Mouse (Mus musculus) kidney, postnatal 10 days (tissue): ENCODE measurements at regions not wholly inside any gene's neighbourhood (a gene's known extent, or its start where the extent isn't known, plus 50 kb on each side); places are given as distances from the start of the nearest gene placed in this dataset.

Experiments used
- DNase-seq: peaks from one replicate; pipeline ENCODE4 v3.0.0; 2021; ENCODE audit warnings: mixed read lengths

- no peak for DNase-seq
These were observed 126.3 kb upstream of the Klf14 start for GRCm38 (mm10) chr6:31085063-31085759.

- DNase-seq, result no peak
These were observed 126.9 kb upstream of the Klf14 start for GRCm38 (mm10) chr6:31085760-31086108.

GRCm38 (mm10) chr6:31086283-31086682 is 127.4 kb upstream of the Klf14 start:
- no peak for DNase-seq

- no peak for DNase-seq
These were observed 128.0 kb upstream of the Klf14 start for GRCm38 (mm10) chr6:31086798-31087360.

- no peak for DNase-seq
These were observed 128.6 kb upstream of the Klf14 start for GRCm38 (mm10) chr6:31087511-31087910.

GRCm38 (mm10) chr6:31088147-31088972 is 129.5 kb upstream of the Klf14 start:
- no peak for DNase-seq

- DNase-seq, result no peak
These were observed 130.1 kb upstream of the Klf14 start for GRCm38 (mm10) chr6:31088973-31089368.

- DNase-seq, result no peak
These were observed 131.4 kb upstream of the Klf14 start for GRCm38 (mm10) chr6:31090288-31090687.

GRCm38 (mm10) chr6:31090791-31091190 is 131.9 kb upstream of the Klf14 start:
- DNase-seq, result no peak

GRCm38 (mm10) chr6:31092324-31092723 is 133.4 kb upstream of the Klf14 start:
- DNase-seq, result no peak

- no peak for DNase-seq
These were observed 133.9 kb upstream of the Klf14 start for GRCm38 (mm10) chr6:31092760-31093159.

GRCm38 (mm10) chr6:31095943-31096714 is 137.3 kb upstream of the Klf14 start:
- DNase-seq, result no peak

- no peak for DNase-seq
These were observed 137.9 kb upstream of the Klf14 start for GRCm38 (mm10) chr6:31096787-31097186.

GRCm38 (mm10) chr6:31097254-31097653 is 138.4 kb upstream of the Klf14 start:
- no peak for DNase-seq

- no peak for DNase-seq
These were observed 139.2 kb upstream of the Klf14 start for GRCm38 (mm10) chr6:31098106-31098505.

GRCm38 (mm10) chr6:31100084-31100579 is 141.3 kb upstream of the Klf14 start:
- no peak for DNase-seq

- no peak for DNase-seq
These were observed 141.9 kb upstream of the Klf14 start for GRCm38 (mm10) chr6:31100749-31101148.

- no peak for DNase-seq
These were observed 147.4 kb upstream of the Klf14 start for GRCm38 (mm10) chr6:31106144-31106836.

- DNase-seq, result no peak
These were observed 148.0 kb upstream of the Klf14 start for GRCm38 (mm10) chr6:31106856-31107359.

GRCm38 (mm10) chr6:31107360-31107759 is 148.5 kb upstream of the Klf14 start:
- DNase-seq, result no peak

- no peak for DNase-seq
These were observed 149.2 kb upstream of the Klf14 start for GRCm38 (mm10) chr6:31107916-31108685.
